Mouse (Mus musculus) adipocyte (in vitro differentiated cells): Measurements from ENCODE around the gene Cldn9.

Experiments used
- DNase-seq: peaks from one replicate; pipeline ENCODE4 v3.0.0-alpha.2; 2016; ENCODE audit warnings: low spot score

Gene Cldn9

DNA sequence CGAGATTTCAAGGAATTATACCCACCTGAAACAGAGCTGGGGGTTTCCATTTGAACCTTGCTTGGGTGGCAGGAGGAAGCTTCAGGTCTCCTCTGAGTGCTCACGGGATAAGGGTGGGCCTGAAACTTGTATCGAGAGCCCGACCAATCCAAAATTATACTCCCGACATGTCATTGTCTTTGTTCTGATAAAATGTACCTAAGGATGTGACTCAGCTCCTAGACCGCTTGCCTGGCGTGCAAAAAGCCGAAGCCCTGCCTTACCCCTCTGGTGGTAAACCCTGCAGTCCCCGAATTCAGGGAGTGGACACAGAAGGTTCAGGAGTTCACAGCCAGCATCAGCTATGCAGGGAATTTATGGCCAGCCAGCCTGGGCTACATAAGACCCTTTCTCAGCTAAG is 3.5 kb downstream of the Cldn9 start:
- DNase-seq: no peak

- DNase-seq: no peak
Observed at GRCm38 (mm10) chr17:23679127-23679835, 4.5 kb downstream of the Cldn9 start, which contains the start of gene Cldn6. TSS of gene Cldn6 (plus strand) at chr17:23679249.

GRCm38 (mm10) chr17:23677236-23677679 is 6.6 kb downstream of the Cldn9 start, which contains the start of gene Tnfrsf12a:
TSS of gene Tnfrsf12a (minus strand) at chr17:23677468.
- peak; percentile 82 for DNase-seq

- peak; percentile 49 for DNase-seq
Observed at GRCm38 (mm10) chr17:23676473-23677031, 7.3 kb downstream of the Cldn9 start.

- peak; percentile 72 for DNase-seq
Observed at GRCm38 (mm10) chr17:23675564-23676281, 8.1 kb downstream of the Cldn9 start.

DNA sequence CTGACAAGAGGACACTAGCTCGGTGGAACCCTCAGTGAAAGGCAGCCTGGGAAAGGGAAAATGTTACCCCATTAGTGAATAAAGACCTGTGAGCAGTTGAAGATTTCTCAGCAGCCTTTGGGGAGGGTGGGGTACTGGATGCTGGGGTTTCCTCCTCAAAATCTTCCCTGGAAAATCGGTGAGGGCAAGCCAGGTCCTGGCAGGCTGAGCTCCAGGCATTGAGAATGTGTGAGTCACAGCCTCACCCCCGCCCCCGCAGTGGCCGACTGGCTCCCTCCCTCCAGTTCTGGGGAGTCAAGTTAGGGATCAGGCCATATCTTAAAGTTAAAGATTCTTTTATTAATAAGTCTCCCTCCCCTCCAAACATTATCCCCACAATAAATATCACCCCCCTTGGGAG is 8.7 kb downstream of the Cldn9 start:
- DNase-seq: peak; percentile 62

- DNase-seq: peak; percentile 70
Observed at GRCm38 (mm10) chr17:23674271-23674952, 9.4 kb downstream of the Cldn9 start.

- DNase-seq: peak; percentile 98
Observed at GRCm38 (mm10) chr17:23673424-23674073, 10.3 kb downstream of the Cldn9 start, which contains the start of the genes Hcfc1r1 and Thoc6. TSS of gene Hcfc1r1 (plus strand) at chr17:23673596. TSS of gene Thoc6 (minus strand) at chr17:23673882.

- no peak for DNase-seq
Observed at GRCm38 (mm10) chr17:23672761-23673160, 11.1 kb downstream of the Cldn9 start.

DNA sequence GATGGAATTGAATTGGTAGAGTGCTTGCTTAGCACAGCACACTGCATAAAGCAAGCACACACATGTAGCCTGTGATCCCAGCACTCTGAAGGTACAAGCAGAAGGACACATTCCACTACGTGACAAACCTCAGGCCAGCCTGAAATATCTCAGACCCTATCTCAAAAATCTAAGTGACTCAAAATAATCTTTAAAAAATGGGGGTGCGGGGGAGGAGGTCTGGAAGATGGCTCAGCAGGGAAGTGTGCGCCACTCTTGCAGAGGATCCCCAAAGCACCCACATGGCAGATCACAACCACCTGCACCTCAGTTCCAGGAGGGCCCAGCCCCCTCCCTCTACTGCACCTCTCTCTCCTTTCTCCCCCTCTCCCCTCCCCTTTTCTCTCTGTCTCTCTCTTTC is 12.3 kb downstream of the Cldn9 start:
- DNase-seq: no peak

- no peak for DNase-seq
Observed at GRCm38 (mm10) chr17:23670516-23671074, 13.2 kb downstream of the Cldn9 start.

DNA sequence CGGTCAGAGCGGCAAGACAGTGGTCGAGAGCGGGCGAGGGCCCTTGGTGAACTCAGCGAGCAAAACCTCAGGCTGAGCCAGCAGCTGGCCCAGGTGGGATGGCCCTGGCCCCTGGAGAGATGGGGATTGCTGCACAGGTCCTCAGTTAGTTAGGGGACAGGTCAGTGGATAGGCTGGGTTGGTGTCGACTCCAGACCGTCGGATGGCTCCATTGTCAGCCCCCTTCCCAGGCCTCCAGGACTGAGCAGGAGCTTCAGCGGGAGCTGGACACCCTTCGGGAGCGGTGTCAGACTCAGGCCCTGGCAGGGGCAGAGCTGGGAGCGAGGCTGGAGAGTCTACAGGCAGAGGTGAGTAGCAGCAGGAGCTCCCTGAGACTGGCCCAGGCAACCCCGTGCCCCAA is 18.3 kb downstream of the Cldn9 start:
- DNase-seq: no peak

DNA sequence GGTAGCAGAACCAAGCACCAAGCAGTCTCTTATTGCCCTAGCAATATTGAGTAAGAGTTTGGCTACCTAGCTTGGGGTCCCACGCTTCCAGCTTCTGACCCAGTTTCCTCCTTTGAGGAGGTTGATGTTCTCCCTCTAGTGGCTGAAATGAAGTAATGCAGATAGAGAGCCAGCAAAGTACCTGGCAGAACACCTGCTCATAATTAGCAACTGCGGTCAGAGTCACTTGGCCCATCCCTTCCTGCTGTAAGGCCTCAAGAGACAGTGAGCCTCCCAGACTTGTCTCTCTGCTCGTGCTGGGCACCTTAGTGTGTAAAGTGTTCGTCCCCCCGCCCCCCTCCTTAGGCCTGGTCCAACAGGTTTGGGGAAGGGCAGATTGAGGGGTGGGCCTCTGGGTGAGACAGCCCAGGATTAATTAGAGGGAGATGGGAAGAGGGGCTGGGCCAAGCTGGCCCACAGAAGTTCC is 19.2 kb downstream of the Cldn9 start:
- peak; percentile 42 for DNase-seq

GRCm38 (mm10) chr17:23661526-23661925 is 22.3 kb downstream of the Cldn9 start:
- no peak for DNase-seq

DNA sequence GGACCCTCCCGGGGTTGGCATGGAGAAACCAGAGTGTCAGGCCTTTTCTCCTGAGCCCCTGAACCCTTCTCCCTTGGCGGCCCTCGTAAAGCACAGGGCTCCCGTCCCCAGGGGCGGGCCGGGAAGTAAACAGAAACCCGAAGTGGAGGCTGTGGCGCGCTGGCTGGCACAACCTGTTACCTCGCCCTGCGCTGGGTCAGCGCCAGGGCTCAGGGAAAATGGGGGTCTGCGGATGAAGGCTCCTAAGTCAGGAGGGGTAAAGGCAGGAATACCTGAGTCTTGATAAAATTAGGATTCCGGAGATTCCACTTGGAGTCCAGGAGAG is 23.0 kb downstream of the Cldn9 start:
- DNase-seq: no peak

DNA sequence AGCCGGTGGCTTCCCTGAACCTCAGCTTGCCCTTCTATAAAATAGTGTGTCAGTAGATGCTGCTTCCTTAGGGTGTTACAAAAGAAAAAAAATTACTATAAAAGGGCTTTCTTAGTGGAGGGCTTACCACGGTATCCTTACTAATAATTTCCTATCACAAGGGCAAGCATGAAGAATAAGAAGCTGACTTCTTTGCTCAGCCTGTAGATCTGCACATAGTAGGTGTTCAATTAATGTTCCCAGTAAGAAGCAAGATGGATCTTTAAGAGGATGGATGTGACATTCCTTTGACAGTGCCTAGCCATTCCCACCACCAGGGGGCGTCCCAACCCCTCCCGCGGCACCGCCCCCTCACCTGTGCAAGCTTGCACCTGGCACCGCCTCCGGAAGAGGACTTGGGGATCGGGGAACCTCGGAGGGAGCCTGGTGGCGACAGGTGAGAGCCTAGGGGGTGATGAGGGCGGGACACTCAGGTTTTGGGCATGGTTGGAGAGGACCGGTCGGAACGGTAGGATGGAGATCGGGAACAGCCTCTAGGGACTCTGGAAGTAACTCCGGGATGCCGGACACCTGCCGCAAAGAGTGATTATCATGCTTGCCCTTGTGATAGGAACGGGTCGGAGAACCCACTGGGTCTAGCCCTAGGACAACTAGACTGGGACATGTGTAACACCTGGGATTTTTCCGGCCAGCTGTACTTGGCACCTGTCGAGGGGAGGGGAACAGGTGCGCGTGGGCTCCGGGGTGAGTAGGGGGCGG is 23.5 kb downstream of the Cldn9 start, which contains the start of gene Bicdl2:
Bicdl2 (plus strand) TSS at position 390 of the 759 bp plus-strand sequence.
- no peak for DNase-seq

- no peak for DNase-seq
Observed at GRCm38 (mm10) chr17:23658450-23658849, 25.4 kb downstream of the Cldn9 start.

- no peak for DNase-seq
Observed at GRCm38 (mm10) chr17:23654410-23654809, 29.4 kb downstream of the Cldn9 start.

- no peak for DNase-seq
Observed at GRCm38 (mm10) chr17:23654001-23654400, 29.8 kb downstream of the Cldn9 start.

GRCm38 (mm10) chr17:23653324-23653723 is 30.5 kb downstream of the Cldn9 start:
- no peak for DNase-seq

DNA sequence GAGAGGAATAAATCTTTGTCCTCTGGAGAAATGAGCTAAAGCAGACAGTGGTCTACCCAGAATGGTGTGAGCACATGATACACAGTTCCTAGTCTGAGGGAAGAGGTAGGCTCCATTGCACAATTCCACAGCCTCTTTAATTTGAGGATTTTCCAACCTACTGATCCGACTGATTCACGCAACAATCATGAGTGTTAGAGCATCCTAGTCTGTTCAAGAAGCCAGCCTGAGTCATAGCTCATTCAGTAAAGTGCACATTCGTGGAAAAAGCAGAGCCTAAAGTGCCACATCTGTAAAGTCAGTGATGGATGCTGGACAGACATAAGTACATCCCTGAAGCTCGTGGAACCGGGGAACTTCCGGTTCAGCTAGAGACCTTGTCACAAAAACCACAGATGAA is 32.5 kb downstream of the Cldn9 start:
- DNase-seq: no peak
